Mouse (Mus musculus) heart, postnatal 0 days (tissue): ENCODE results near the gene 1700008O03Rik.

Experiments
- CTCF ChIP-seq: IDR thresholded peaks from 2 replicates; pipeline ENCODE4 v1.5.1; 2016; ENCODE audit warnings: antibody characterized with exemption, control low read depth, low read depth
- EP300 ChIP-seq: IDR thresholded peaks from 2 replicates; pipeline ENCODE4 v1.6.1; 2016; ENCODE audit warnings: antibody characterized with exemption, low read depth

DNA sequence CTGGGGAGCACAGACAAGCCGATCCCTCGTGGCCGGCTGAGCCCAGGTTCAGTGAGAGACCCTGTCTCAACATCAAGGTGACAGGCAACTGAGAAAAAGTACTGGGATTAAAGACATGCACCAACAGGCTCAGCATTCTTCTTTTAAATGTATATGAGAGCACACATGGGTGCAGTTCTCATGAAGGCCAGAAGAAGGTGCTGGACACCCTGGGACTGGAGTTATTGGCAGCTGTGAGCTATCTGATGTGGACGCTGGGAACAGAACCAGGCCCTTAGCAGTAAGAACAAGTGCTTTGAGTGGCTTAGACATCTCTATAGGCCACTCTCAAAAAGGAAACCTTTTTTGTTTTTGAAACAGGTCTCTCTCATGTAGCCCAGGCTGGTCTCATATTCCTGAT lies 25.5 kb upstream of the 1700008O03Rik start:
- TF ChIP-seq CTCF (no peak), EP300 (no peak)
